Mouse (Mus musculus): ENCODE measurements around the gene Got2. TPM values are rescaled to one million over a fixed set of nuclear protein-coding genes. Genes with fewer than 3 reads are reported as not detected.

Got2 gene
- polyA plus RNA-seq (2017; shearing (Covaris generic)): 100 to 1,000 TPM in 1 of 2 experiments, 10 to 100 TPM in 1; 66.6 to 136 TPM

DNA sequence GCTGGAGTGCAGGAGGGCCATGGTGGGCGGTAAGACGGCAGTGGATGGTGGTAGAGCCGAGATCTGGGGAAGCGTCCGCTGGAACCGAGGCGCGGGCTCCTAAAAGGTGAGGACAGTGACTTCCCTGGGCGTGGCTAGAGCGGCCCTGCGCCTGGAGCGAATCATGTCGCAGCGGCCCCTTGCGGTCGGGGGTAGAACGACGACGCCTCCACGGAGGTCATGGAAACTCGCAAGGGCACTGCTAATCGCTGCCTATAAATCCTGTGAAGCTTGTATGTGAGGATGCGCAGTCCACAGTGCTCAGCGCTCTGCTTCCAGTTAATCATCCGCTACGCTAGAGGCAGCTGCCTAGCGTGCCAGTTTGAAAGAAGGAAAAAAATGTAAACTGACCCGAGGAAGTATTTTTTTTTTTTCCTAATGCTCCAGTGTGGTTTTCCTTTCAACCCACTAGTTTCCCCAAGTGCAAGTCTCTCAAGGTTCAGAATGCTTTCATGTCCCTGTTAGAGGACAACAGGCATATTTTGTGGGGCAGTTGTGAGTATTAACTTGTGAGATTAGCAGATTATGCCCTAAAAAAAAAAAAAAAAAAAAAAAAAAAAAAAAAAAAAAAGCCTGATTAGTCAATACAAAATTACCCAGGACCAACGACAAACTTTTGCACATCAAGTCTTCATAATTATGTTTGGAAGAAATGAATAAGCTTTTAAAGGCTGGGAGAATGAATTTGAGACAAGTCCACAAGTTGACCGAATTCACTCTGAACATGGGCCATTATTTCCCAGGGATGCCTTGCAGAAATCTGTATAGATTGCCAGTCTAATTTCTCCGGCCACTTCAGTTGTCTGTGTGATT, at the start of gene Got2:
TSS of gene Got2 (minus strand) at position 263 of the 852 bp plus-strand sequence.
- ATAC-seq: peak; percentile 93

DNA sequence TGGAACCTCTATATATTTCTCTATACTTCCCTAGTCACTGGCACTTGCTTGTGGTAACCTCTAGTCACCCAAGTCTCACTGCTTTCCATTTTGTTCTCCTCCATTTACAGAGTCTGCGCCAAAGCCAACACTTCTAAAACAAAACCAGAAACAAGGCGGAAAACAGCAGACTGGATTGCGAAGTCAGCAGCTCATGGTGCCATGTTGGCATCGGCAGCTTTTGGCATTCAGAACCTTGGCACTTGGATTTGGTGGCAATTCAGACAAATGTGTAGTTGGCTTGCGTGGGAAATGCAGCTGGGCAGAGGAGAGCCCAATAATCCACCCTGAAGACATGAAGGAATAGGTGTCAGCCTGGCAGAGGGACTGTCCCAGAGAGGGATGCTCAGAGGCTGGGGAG, 44.5 kb upstream of the Got2 start:
- ATAC-seq: no peak

DNA sequence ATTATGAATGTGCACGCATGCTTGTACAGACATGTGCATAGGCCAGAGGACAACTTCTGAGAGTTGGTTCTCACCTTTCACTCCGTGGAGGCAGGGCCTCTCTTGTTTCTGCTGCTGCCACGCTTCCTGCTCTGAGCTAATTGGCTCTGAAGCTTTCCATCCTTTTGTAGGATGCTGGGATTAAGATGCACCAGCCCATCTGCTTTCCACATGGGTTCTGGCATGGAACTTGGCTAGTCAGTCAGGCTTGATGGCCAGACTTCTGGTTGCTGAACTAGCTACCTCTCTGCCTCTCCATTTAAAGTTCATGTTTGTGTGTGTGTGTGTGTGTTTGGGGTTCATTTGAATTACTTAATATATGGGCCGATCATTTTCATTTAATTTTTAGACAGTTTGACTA, 41.5 kb upstream of the Got2 start:
- ATAC-seq: no peak

- peak; percentile 43 for ATAC-seq
These were observed 27.8 kb upstream of the Got2 start for GRCm38 (mm10) chr8:95916106-95916505.

DNA sequence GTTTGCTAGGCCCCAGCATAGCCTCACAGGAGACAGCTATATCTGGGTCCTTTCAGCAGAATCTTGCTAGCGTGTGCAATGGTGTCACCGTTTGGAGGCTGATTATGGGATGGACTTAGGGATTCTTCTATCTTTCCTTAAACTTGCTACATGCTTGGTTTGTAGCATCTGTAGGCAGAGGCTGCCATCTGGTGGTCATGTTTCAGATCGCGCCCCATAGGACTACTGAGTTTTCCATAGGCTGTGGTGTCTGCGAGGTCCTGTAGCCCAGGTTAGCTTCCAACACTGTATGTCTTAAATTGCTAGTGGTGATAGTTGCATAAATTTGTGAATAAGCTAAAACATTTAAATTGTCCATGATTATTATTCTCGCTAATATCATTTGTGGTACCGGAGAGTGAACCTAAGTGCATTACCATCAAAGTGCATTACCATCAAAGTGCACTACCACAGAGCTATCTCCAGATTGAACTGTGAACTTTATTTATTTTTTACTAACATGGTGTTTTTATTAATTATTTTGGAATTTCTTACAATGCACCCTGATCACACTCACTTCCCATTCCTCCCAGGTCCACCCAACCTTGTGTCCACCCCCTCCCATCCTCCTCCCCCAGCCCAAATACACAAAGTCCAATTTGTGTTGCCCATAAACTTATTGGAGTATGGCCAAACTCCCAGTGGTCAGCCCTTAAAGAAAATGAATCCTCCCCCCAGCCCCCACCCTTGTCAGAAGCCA, 26.7 kb upstream of the Got2 start:
- peak; percentile 76 for ATAC-seq

GRCm38 (mm10) chr8:95911240-95911639, 22.9 kb upstream of the Got2 start:
- no peak for ATAC-seq

DNA sequence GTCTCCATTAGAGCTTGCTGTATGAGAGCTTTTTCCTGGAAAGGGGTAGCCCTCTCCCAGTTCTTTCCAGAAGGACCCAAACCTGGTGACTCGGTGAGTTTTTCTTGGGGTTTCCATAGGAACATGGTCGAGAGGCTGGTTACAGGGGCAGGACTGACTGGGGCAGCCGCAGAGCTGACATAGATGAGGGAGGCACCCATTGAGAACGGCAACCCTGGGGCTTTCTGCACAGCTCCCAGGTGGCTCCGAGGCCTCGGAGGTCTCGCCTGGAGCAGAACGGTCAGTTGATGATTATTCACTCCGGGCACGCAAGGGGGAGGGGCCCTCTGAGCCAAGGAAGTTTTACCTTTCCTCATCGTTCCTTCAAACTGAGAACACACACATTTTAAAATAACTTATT, 19.5 kb upstream of the Got2 start:
- ATAC-seq: no peak

GRCm38 (mm10) chr8:95906738-95907137, 18.4 kb upstream of the Got2 start:
- no peak for ATAC-seq

- ATAC-seq: no peak
These were observed 13.5 kb upstream of the Got2 start for GRCm38 (mm10) chr8:95901864-95902263.

GRCm38 (mm10) chr8:95893701-95894100, 5.4 kb upstream of the Got2 start:
- no peak for ATAC-seq

GRCm38 (mm10) chr8:95887578-95888284, 616 bp downstream of the Got2 start:
- ATAC-seq: peak; percentile 37

DNA sequence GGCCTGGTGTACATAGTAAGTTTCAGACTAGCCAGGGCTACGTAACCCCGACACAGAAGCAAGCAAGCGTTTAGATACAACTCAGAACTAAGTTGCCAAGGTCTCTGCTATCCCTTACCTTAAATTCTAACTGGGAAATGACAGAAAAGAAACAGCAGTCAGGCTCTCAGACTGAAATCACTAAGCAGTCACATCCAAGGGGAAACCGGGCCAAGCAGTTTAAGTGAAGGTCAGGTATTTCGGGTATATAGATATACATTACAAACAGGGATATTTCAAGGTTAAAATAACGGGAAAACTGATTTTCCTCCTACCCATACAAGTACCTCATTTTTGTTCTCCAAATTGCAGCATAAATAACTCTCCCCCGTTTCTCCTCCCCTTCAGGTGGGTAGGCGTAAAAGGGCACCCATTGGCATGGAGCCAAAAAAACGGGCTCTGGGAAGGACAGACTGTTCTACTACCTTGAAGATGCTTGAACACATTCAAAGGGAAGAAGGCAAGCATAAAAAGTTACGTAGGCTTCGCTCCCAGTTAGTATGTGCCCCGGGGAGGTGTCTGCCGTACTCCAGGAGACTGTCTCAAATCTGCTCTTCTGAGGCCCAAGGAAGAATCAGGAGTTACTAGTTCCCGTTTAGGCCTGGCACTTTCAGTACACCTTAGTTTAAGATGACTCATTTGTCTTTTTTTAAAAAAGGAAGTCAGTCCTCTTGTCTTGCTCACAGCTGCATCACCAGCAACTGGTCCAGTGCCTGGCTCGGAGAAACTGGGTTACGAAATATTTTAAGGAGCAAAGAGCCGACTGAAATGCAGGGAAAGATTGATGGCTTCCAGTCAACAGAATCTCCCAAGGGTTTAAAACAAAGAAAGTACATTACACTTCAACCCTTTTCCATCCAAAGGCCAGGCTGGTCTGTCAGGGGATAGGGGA, 1.4 kb downstream of the Got2 start:
- ATAC-seq: no peak

DNA sequence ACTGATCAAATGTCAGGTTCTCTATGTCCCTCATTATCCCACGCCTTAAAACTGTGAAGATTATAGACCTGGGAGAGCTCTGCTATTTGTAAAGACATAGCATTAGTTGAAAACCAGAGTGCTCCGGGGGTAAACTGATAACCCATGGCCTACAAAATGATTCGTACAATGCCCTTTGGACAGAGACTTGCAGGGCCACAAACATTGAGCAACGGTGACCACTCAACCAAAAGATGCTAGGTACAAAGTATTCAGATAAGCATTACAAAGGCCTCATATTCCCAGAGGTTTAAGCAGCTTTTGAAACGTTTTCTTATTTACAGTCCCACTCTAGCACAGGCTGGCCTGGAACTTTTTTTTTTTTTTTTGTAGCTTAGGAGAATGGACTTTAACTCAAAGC, 2.4 kb downstream of the Got2 start:
- ATAC-seq: no peak

DNA sequence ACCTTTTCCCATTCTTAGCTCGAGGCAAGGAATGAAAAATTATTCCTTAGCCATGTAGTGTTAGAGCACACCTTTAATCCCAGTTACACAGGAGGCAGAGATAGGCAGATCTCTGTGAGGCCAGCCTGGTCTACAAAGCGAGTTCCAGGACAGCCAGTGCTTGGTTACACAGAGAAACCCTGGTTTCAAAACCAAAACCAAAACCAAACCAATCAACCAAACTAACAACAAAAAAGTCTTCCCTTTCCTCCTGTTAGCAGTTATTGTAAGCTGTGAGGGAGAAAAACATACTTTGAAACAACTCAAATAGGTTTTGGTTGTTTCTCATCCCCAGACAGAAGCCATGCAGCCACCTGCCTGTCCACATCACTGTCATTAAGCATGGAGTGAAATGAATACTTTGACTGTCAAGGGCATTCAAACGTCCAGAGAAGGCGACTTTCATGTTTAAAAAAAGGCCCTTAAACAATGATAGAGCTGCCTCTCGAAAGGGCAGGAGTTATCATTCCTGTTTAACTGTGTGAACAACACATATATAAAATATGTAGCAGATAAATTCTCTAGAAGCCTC, 3.0 kb downstream of the Got2 start:
- no peak for ATAC-seq

DNA sequence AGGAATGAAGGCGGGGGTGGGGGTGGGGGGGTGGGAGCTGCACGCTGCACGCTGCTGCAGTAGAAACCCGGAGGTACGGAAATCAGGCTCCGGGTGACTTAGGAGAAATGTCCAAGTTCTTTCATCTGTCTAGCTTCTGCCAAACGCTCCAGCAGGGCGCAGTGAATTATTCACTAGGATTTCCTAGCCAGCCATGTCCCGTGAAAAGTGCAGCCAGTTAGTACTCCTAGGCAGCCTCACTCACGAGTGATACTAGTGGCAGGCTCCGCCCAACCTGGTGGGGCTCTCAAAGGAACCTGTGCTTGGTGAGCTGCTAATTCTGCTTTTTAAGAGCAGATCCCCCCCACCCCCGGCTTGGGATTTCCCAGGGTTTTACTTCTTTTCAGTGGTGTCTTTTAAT, 3.9 kb downstream of the Got2 start:
- no peak for ATAC-seq

GRCm38 (mm10) chr8:95882191-95882590, 6.2 kb downstream of the Got2 start:
- ATAC-seq: no peak

- no peak for ATAC-seq
These were observed 6.8 kb downstream of the Got2 start for GRCm38 (mm10) chr8:95881576-95881975.

GRCm38 (mm10) chr8:95879823-95880222, 8.5 kb downstream of the Got2 start:
- ATAC-seq: no peak

DNA sequence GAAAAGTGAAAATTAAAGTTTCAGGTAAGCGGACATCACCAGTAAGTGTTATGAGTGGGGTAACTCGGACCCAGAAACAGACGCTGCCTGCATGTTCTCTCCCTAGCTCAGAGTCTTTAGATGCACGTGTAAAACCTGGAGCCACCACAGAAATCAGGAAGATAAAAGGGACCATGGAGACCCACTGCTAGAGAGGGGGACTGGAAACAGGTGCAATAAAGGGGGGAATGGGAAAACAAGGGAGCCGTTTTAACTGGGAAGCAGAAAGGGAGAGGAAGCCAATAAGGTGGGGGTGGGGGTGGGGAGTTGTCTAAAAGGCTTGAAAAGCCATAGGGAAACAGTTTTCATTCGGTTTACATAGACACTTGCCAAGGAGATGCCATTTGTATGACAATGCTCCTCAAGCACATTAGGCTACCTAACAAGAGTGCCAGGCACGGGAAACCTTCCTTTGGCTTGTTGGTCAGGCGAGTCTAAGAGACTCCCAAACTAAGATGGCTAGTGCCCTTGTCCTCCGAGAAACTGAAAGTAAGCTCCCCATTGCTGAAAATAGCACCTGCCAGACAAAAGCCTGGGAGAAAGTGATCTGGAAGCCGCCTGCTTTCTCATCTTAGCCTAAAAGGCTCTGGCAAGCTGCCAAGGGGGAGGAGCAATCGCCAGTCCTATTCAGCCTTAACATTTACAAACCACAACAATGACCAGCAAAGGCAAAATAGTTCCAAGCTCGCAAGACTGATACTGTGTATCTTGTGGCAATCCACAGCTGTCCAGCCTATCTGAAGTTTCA, 10.0 kb downstream of the Got2 start:
- ATAC-seq: no peak

- no peak for ATAC-seq
These were observed 13.1 kb downstream of the Got2 start for GRCm38 (mm10) chr8:95875270-95875669.

DNA sequence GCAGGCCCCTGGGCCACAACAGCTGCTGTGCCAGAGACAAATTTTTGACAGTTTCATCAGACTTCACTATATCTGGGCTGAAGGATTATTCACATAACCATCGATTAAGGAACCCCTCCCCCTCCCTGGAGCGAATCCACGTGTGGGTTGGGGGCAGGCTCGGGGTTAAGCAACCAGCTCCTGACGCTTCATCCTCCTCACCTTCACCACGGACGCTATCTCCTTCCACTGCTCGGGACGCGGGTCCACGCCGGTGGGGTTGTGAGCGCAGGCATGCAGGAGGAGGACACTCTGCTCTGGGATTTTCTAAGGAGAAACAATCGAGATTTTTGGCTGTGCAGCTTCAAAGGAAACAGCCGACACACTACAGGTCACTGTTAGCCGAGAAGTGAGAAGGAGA, 16.7 kb downstream of the Got2 start:
- no peak for ATAC-seq
